Mouse (Mus musculus) cerebellum, adult 2 months (tissue): Measurements from ENCODE around the gene Fam241a. TPM values are rescaled to one million over a fixed set of nuclear protein-coding genes. Genes with fewer than 3 reads are reported as not detected.

Experiments used
- DNase-seq, 2 experiments: peaks; one replicate each; pipeline ENCODE4 v3.0.0; 2021
- H3K27ac ChIP-seq: fragments of 200-500 bp; 2 replicates; pipeline ENCODE4 v1.5.1; 2012; ENCODE audit warnings: low read length, control low read depth, inconsistent platforms; ENCODE audit not compliant: insufficient read depth
- H3K27me3 ChIP-seq: fragments of 200-500 bp; 2 replicates; pipeline ENCODE4 v1.6.1; 2012; ENCODE audit warnings: inconsistent platforms, mild to moderate bottlenecking, low read length, moderate library complexity; ENCODE audit not compliant: control insufficient read depth, insufficient read depth
- H3K4me1 ChIP-seq: fragments of 200-500 bp; 2 replicates; pipeline ENCODE4 v1.6.1; 2011; ENCODE audit warnings: low read length; ENCODE audit not compliant: control insufficient read depth, insufficient read depth
- H3K4me3 ChIP-seq: fragments of 200-500 bp; replicated peaks from 2 replicates; pipeline ENCODE3; 2011; ENCODE audit warnings: mild to moderate bottlenecking, low read depth, low read length, control low read depth; ENCODE audit not compliant: insufficient read depth
- CTCF ChIP-seq: fragments of 200-500 bp; IDR thresholded peaks from 2 replicates; pipeline ENCODE4 v1.5.1; 2011; ENCODE audit warnings: low read depth, mild to moderate bottlenecking, control low read depth, low read length, moderate library complexity, borderline replicate concordance; ENCODE audit not compliant: insufficient read depth
- POLR2A ChIP-seq: fragments of 200-500 bp; IDR thresholded peaks from 2 replicates; pipeline ENCODE4 v1.6.1; 2011; ENCODE audit warnings: low read length, control low read depth, borderline replicate concordance; ENCODE audit not compliant: insufficient read depth
- WGBS: fragments of 180-500 bp; shearing (Covaris S2); methylation state at CpG from one replicate; pipeline ENCODE4 v1.1.7; 2018; 5-methylcytosine and 5-hydroxymethylcytosine counted together
- polyA plus RNA-seq: library from polyadenylated mRNA; depleted of rRNA; stranded (reverse); fragments of >200 nt; gene quantifications from 2 replicates; pipeline ENCODE4 v1.2.3, GENCODE M21; 2012

Fam241a gene
- polyA plus RNA-seq, 1 experiment: 1.6 TPM

DNA sequence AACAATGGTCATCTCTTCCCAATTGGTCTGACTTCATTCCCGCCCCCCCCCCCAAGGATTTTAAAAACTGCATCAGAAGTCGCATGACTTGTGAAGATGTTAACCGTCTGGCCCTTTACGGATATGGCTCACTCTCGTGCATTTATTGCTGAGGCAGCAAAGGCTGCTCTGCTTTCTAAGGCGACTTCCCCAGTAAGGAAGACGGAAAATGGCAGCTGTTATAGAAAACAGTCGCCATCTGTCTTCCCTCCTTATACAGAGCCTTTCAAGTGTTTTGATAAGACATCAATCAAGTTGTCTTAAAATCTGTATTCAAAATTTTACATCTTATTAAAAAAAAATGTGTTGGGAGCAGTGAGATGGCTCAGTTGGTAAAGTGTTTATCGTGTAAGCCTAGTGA, 43.4 kb downstream of the Fam241a start:
- TF ChIP-seq POLR2A (no peak), CTCF (no peak)
- 69% methylated on average over 9 of the region's 9 CpGs for WGBS
- Histone ChIP-seq H3K4me3 (no peak overlapping the region), H3K27me3 (no peaks in the 10 kb centered on the region), H3K4me1 (no peaks in the 10 kb centered on the region), H3K27ac (no peak overlapping the region)
- no peak for DNase-seq

DNA sequence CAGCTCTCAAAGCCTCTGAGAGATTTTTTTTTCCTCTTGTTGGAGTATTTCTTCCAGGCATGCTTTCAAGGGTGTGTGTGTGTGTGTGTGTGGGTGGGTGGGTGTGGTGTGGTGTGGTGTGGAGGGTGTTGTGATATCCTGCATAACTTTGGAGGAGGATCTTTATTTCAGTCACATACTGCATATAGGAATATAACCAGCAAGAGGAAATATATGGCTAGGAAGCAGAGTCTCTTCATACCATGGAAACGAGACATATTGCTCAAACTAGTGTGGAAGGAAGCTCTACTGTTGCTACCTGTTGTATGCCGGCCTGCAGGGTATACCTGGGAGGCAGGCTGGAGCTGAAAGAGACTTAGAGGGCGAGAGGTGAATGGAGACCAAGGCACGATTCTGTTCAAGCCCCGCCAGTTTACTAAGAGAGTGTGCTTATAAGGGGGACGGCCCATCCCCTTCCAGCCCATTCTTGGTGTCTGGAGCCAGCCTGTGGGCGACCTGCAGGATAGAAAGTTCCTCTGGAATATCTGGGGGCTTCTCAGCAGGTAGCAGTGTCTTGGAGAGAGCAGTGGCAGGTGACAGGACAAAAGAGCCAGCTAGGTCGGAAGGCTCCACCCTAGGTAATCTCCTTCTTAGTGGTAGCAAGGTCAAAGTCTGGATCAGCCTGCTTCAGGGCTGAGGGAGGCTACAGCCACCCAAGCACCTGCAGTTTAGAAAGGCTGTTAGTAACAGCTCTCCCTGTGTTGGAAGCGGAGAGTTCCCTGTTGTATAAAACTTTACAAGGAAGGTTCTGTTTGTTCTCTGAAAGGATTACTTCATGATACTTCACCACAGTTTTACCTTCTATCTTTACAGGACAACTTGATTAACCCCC, 45.1 kb downstream of the Fam241a start:
- no peak for DNase-seq
- no peaks in the 10 kb centered on the region for H3K4me1 ChIP-seq
- H3K4me3 ChIP-seq: no peak overlapping the region
- no peak for TF ChIP-seq POLR2A
- no peak for TF ChIP-seq CTCF
- no peak overlapping the region for H3K27ac ChIP-seq
- H3K27me3 ChIP-seq: no peaks in the 10 kb centered on the region
- WGBS: 69% methylated on average over 9 of the region's 9 CpGs

DNA sequence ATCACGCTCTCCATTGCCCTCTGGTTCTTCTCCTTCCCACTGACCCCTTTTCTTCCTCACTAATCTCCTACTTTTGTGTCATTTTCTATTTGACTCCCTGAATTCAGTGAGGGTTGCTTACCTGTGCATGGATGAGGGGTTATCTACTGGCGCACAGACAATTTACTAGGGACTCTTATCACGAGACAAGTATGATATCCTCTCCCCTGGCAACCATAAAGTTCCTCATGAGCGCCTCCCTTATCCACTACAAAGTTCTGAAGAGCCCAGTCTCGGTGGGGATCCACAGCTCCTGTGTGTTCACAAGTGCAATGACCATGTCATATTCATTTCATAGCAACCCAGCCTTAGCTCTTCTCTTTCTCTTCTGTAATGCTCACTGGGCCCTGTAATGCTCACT, 46.2 kb downstream of the Fam241a start:
- TF ChIP-seq POLR2A: no peak
- DNase-seq: no peak
- H3K27ac ChIP-seq: no peak overlapping the region
- no peaks in the 10 kb centered on the region; the same call in 1 of the 2 replicates for H3K27me3 ChIP-seq
- no peak overlapping the region for H3K4me3 ChIP-seq
- no peaks in the 10 kb centered on the region for H3K4me1 ChIP-seq
- 73% methylated on average over 5 of the region's 5 CpGs for WGBS

DNA sequence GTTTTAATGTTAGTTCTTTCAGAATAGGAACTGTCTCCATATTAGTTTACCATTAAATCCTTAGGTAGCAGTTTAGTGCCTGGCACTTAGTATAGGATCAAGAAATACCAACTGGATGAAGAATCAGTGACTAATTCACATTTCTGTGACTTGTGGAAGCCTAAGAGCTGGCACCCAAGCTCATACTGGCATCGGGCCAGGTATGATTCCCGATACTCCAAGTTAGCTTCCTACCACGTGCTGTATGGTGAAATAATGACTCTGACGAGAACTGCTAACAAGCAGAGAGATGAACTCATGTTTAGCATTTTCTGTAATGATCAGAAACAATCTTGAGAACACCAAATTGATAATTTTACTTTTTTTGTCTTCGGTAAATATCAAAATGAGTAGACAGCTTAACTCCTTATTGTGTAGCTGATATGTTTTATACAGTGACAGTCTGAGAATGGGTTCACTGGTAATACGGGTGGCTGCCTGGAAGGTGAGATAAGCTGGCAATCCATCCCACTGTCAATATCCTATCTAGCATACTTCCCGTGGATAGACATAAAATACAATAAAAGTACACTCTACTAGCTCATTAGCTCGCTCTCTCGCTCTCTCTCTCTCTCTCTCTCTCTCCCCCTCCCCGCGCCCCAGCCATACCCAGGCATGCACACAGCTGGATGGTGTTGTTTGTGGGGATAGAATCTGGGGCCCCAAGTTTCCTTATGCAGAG, 47.9 kb downstream of the Fam241a start:
- Histone ChIP-seq H3K27me3 (no peaks in the 10 kb centered on the region; the same call in 1 of the 2 replicates), H3K27ac (no peak overlapping the region), H3K4me3 (no peak overlapping the region), H3K4me1 (no peaks in the 10 kb centered on the region)
- no peak for DNase-seq
- TF ChIP-seq CTCF (no peak), POLR2A (no peak)
- 63% methylated on average over 11 of the region's 11 CpGs for WGBS

DNA sequence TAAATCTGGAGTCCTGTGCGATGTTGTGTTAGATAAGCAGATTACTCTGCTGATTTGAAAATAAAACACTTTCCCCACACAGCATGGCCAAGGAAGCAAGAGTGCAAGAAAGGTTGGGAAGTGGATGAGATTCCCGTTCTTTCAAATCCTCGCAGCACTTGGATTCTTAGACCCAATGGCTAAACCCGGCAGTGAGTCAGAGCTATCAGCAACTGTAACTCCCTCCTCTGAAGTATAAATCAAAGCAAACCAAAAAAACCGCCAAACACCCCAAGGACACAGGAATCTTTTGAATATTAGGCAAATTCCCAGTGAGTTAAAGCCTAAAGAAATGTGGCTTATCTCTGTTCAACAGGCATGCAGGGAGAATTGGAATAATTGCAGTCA, 52.2 kb downstream of the Fam241a start:
- 88% methylated on average over 5 of the region's 5 CpGs for WGBS

DNA sequence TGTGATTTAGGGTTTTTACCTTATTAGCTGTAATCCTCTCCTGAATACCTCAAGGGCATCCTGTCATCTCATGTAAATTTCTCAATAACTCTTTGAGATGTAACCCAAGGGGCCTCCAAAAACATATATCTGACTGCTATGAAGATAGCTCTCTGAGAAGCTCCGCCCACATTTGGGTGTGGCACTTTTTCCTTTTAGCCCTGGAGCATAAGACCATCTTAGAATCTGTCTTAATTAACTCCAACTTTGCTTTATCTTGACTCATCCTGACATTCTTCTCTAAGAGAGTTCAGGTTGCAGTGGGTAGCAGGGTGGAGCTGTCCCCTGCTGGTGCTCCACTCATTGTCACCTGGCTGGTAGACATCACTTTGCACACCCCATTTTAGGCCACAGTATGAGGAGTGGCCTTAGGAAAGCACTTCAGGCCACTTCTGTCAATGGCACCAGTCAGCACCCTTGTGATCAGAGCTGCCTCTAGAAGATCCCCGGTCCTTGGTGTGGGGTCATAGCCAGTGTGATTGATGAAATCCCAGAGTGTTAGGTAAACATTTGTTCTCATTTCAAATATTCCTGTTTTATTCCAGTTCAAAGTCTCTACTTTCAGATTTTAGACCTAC, 52.7 kb downstream of the Fam241a start:
- Histone ChIP-seq H3K27ac (no peak overlapping the region), H3K4me1 (no peaks in the 10 kb centered on the region), H3K27me3 (no peaks in the 10 kb centered on the region; the same call in 1 of the 2 replicates), H3K4me3 (no peak overlapping the region)
- TF ChIP-seq POLR2A (no peak), CTCF (no peak)
- 89% methylated on average over 2 of the region's 2 CpGs for WGBS
- DNase-seq: no peak

More for the DNA sequence above, 52.2 kb downstream of the Fam241a start:
- Histone ChIP-seq H3K27ac (no peak overlapping the region), H3K27me3 (no peaks in the 10 kb centered on the region; the same call in 1 of the 2 replicates), H3K4me3 (no peak overlapping the region), H3K4me1 (no peaks in the 10 kb centered on the region)
- TF ChIP-seq CTCF (no peak), POLR2A (no peak)
- no peak for DNase-seq

DNA sequence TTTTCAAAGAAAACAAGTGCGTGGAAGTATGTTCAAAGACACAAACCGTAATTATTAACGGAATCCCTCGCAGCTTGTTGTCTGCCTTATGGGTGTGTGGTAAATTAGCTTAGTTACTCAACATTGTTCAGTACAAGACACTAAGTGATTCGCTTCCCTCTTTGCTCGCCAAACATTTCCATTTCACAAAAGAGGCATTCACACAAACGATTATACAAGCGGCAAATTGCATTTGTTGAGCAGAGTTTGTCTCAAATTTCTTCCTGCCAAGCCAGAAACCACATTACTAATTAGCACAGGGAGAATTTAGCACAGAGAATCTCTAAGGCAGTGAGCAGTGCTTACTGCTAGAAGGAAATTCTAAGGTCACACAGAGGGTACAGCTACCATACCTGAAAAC, 54.2 kb downstream of the Fam241a start:
- H3K4me3 ChIP-seq: no peak overlapping the region
- H3K27ac ChIP-seq: no peak overlapping the region
- TF ChIP-seq POLR2A: no peak
- no peak for TF ChIP-seq CTCF
- 75% methylated on average over 8 of the region's 8 CpGs for WGBS
- H3K4me1 ChIP-seq: no peaks in the 10 kb centered on the region
- DNase-seq: no peak
- H3K27me3 ChIP-seq: no peaks in the 10 kb centered on the region; the same call in 1 of the 2 replicates
